Mouse (Mus musculus) liver, postnatal 0 days (tissue): ENCODE data around the gene Wtap. TPM values are rescaled to one million over a fixed set of nuclear protein-coding genes. Genes with fewer than 3 reads are reported as not detected.
"Not testable (repeated sequence)": the region's sequence is repeated elsewhere in the genome, so short reads cannot be mapped to it uniquely, and the experiment has no call there.

Experiments used
- ATAC-seq: fragments of 200-750 bp; cut with Nextera tagmentation; 2 replicates; pipeline ENCODE4 v1.8.0; 2017; ENCODE audit warnings: mild to moderate bottlenecking, moderate library complexity
- DNase-seq: peaks from one replicate; pipeline ENCODE4 v3.0.0-alpha.2; 2016
- H3K27ac ChIP-seq: fragments of 300-500 bp; sonication (generic); 2 replicates; pipeline ENCODE4 v1.5.1; 2014; ENCODE audit warnings: antibody characterized with exemption, moderate library complexity, mild to moderate bottlenecking, low read depth
- H3K27me3 ChIP-seq: fragments of 300-500 bp; sonication (generic); 2 replicates; pipeline ENCODE4 v1.6.1; 2014; ENCODE audit warnings: low read length, control low read depth, mixed read lengths; ENCODE audit not compliant: insufficient read depth
- H3K36me3 ChIP-seq: fragments of 300-500 bp; sonication (generic); replicated peaks from 2 replicates; pipeline ENCODE4 v1.6.1; 2014; ENCODE audit warnings: mild to moderate bottlenecking, control low read depth, low read length, moderate library complexity, mixed read lengths; ENCODE audit not compliant: insufficient read depth
- H3K4me1 ChIP-seq: fragments of 300-500 bp; sonication (generic); 2 replicates; pipeline ENCODE4 v1.6.1; 2014; ENCODE audit warnings: antibody characterized with exemption, mild to moderate bottlenecking, control low read depth; ENCODE audit not compliant: insufficient read depth
- H3K4me2 ChIP-seq: fragments of 300-500 bp; sonication (generic); 2 replicates; pipeline ENCODE4 v1.6.1; 2014; ENCODE audit warnings: low read depth, mild to moderate bottlenecking, low read length, moderate library complexity, mixed read lengths
- H3K4me3 ChIP-seq: fragments of 300-500 bp; sonication (generic); 2 replicates; pipeline ENCODE4 v1.5.1; 2014; ENCODE audit warnings: low read depth, low read length
- H3K9ac ChIP-seq: fragments of 300-500 bp; sonication (generic); replicated peaks from 2 replicates; pipeline ENCODE4 v1.6.1; 2014; ENCODE audit warnings: mild to moderate bottlenecking, moderate library complexity
- H3K9me3 ChIP-seq: fragments of 300-500 bp; sonication (generic); 2 replicates; pipeline ENCODE4 v1.6.1; 2016; ENCODE audit warnings: mild to moderate bottlenecking, control low read depth, low read length, mixed read lengths
- CTCF ChIP-seq: sonication (generic); IDR thresholded peaks from 2 replicates; pipeline ENCODE4 v1.5.1; 2016; ENCODE audit warnings: antibody characterized with exemption, low read depth
- EP300 ChIP-seq: IDR thresholded peaks from 2 replicates; pipeline ENCODE4 v1.6.1; 2016; ENCODE audit warnings: antibody characterized with exemption, low read depth, mild to moderate bottlenecking
- WGBS: fragments of 180-500 bp; shearing (Covaris S2); extraction: QIAGEN DNeasy Blood & Tissue Kit; methylation state at CpG from one replicate; pipeline ENCODE4 v1.1.7; 2014; ENCODE audit not compliant: insufficient replicate concordance; 5-methylcytosine and 5-hydroxymethylcytosine counted together
- polyA plus RNA-seq: library from polyadenylated mRNA; unstranded; fragments of >200 nt; fragmentation: Nextera tagmentation; extraction: Ambion mirVana; gene quantifications from 2 replicates; pipeline ENCODE4 v1.2.1, GENCODE M21; 2015

Gene Wtap
- polyA plus RNA-seq, 1 experiment from 2014 or later: 54.6 TPM

DNA sequence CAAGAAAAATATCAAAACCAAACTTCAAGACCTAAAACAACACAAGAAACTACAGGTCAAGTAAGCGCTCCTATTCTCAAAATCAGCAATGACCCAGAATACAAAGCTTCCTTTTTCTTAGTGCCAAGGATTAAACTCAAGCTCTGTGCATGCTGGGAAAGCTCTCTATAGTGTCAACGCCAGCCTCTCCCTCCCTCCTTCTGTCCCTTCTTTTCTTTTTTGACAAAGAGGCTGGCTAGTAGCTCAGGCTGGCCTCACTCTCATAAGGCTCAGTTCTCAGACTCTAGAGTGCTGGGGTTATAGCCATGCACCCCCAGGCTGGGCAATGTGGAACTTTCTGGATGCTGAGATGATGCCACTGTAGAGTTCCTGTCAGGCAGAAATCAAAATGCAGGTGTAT lies 55.9 kb downstream of the Wtap start:
- 0 out of 2 replicates have a peak, but pooled peaks cover 1% of the 10 kb centered on the region for H3K36me3 ChIP-seq
- peak overlapping the region; percentile 6; the same call in 1 of the 2 replicates for H3K4me2 ChIP-seq
- H3K27ac ChIP-seq: peak overlapping the region; percentile 71
- WGBS: 55% methylated on average over 2 of the region's 2 CpGs
- H3K27me3 ChIP-seq: no peaks in the 10 kb centered on the region
- TF ChIP-seq CTCF (no peak), EP300 (no peak)
- H3K4me3 ChIP-seq: no peak overlapping the region
- no peak for DNase-seq
- H3K4me1 ChIP-seq: peaks cover 8% of the 10 kb centered on the region
- H3K9me3 ChIP-seq: no peaks in the 10 kb centered on the region
- ATAC-seq: no peak
- no peak overlapping the region for H3K9ac ChIP-seq

DNA sequence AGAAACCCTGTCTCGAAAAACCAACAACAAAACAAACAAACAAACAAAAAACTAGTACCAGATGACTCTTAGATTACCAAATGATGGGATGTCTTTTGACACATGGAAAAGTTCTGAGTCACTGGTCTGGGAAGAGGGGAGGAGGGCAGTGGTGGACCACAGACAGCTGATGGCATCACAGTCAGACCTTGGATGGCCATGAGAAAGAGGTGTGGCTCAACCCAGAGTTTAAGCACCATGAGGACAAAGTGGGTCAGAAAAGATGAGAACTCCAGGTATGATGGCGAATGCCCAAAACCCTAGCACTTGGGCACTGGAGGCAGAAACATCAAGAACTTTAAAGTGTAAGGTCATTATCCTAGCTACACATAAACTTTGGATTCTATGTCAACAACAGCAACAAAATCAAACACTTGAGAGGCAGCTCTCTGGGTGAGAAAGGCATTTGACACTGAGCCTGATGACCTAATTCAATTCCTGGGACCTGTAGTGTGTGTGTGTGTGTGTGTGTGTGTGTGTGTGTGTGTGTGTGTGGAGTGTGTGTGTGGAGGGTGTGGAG lies 56.5 kb downstream of the Wtap start:
- H3K4me1 ChIP-seq: peaks cover 8% of the 10 kb centered on the region
- no peak overlapping the region for H3K4me3 ChIP-seq
- H3K27ac ChIP-seq: peak overlapping the region; percentile 71
- 67% methylated on average over 2 of the region's 2 CpGs for WGBS
- no peaks in the 10 kb centered on the region for H3K9me3 ChIP-seq
- H3K4me2 ChIP-seq: no peak overlapping the region
- ATAC-seq (peak; percentile 64), DNase-seq (peak; percentile 40)
- no peaks in the 10 kb centered on the region for H3K36me3 ChIP-seq
- TF ChIP-seq EP300: no peak
- no peak for TF ChIP-seq CTCF
- H3K27me3 ChIP-seq: no peaks in the 10 kb centered on the region
- no peak overlapping the region for H3K9ac ChIP-seq

DNA sequence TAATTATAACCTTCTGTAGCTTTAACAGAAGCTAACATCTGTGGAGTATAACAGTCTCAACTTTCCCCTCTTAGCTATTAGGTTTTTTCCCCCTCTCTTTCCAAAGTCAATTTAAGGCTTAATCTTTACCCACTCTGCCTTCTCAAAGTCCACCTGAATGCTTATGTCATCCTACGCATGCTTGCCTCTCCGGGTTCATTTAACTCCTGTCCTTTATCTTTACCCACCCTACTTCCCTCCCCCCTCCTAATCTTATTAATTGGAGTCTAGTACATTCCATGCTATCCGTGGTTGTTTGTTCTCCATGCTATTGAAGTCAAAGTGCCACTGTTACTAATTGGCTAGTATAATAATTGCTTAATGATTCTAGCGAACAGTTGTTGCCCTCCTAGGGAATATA lies 58.2 kb downstream of the Wtap start:
- peak; percentile 69 for ATAC-seq
- H3K9ac ChIP-seq: no peak overlapping the region
- H3K27me3 ChIP-seq: no peaks in the 10 kb centered on the region
- WGBS: 40% methylated on average over 4 of the region's 4 CpGs
- DNase-seq: no peak
- H3K4me3 ChIP-seq: no peak overlapping the region
- H3K4me1 ChIP-seq: peaks cover 3% of the 10 kb centered on the region; the same call in 1 of the 2 replicates
- no peak overlapping the region for H3K4me2 ChIP-seq
- TF ChIP-seq EP300: peak; percentile 72; the same call in 1 of the 2 replicates
- TF ChIP-seq CTCF: no peak
- no peaks in the 10 kb centered on the region for H3K36me3 ChIP-seq
- peak overlapping the region; percentile 71 for H3K27ac ChIP-seq
- H3K9me3 ChIP-seq: no peaks in the 10 kb centered on the region

DNA sequence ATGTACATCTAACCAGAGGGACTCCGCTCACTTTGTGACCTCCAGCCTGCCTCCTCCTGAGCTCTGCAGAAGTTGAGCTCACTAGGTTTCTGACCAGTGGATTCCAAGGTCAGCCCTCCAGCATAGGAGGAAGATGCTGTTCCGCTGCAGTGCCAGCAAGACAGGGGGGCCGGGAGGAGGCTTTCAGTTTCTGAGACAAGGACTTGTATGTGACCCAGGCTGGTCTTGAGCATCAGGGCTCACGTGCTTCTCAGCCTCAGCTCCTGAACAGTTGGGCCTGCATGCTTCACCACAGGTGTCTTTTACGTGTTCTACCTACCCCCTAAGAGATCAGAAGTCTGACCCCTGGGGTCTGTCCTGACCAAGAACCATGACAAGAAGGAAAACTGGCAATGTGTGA lies 62.4 kb downstream of the Wtap start:
- not testable (repeated sequence) for H3K9me3 ChIP-seq, ATAC-seq, DNase-seq, H3K36me3 ChIP-seq, H3K27me3 ChIP-seq, H3K4me3 ChIP-seq, H3K4me2 ChIP-seq, H3K9ac ChIP-seq, H3K27ac ChIP-seq, H3K4me1 ChIP-seq
- WGBS: 86% methylated on average over 5 of the region's 5 CpGs

DNA sequence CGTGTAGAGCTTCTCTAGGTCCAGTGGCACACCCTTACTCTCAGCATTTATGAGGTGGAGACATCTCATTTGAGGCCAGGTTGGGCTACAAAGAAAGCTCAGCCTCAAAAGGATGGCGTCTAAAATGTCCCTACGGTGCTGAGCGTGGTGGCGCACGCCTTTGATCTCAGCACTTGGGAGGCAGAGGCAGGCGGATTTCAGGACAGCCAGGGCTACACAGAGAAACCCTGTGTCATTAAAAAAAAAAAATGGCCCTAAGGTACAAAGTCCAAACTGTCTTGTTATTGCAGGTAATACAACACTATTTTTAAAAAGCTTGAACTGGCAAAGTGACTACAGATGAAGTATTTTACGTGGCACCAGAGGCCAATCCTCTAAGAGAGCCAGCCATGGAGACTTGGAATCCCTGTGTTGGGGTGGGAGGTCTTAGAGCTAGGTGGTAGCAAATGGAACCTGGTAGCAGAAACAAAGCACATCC lies 68.2 kb downstream of the Wtap start:
- no peaks in the 10 kb centered on the region; the same call in 1 of the 2 replicates for H3K4me1 ChIP-seq
- WGBS: 86% methylated on average over 8 of the region's 8 CpGs
- no peaks in the 10 kb centered on the region for H3K27me3 ChIP-seq
- no peak overlapping the region for H3K4me2 ChIP-seq
- H3K9me3 ChIP-seq: no peaks in the 10 kb centered on the region
- peaks cover 47% of the 10 kb centered on the region for H3K36me3 ChIP-seq
- H3K9ac ChIP-seq: no peak overlapping the region
- DNase-seq (no peak), ATAC-seq (no peak)
- no peak overlapping the region for H3K4me3 ChIP-seq
- H3K27ac ChIP-seq: peak overlapping the region; percentile 82
- TF ChIP-seq EP300 (no peak), CTCF (no peak)

DNA sequence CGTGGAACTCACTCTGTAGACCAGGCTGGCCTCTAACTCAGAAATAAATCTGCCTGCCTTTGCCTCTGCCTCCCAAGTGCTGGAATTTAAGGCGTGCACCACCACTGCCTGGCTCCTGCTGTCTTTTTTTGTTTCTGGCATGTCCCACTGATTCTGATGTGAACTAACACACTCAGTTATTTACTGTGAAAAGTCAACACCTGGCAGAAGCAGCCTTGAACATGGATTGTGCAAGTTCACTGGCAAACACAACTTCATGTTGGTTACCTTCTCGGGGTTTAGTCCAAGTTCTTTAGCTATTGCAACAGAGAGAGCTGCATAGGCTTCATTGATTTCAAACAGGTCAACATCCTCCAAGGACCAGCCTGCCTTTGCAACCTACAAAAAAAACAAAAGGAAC lies 69.0 kb downstream of the Wtap start:
- H3K27ac ChIP-seq: peak overlapping the region; percentile 82
- no peaks in the 10 kb centered on the region for H3K9me3 ChIP-seq
- no peaks in the 10 kb centered on the region; the same call in 1 of the 2 replicates for H3K4me1 ChIP-seq
- H3K9ac ChIP-seq: no peak overlapping the region
- H3K4me2 ChIP-seq: no peak overlapping the region
- DNase-seq (peak; percentile 53), ATAC-seq (peak; percentile 91)
- H3K4me3 ChIP-seq: no peak overlapping the region
- no peaks in the 10 kb centered on the region for H3K27me3 ChIP-seq
- WGBS: 61% methylated on average over 3 of the region's 3 CpGs
- TF ChIP-seq CTCF: no peak
- peak; percentile 82 for TF ChIP-seq EP300
- H3K36me3 ChIP-seq: peaks cover 54% of the 10 kb centered on the region

DNA sequence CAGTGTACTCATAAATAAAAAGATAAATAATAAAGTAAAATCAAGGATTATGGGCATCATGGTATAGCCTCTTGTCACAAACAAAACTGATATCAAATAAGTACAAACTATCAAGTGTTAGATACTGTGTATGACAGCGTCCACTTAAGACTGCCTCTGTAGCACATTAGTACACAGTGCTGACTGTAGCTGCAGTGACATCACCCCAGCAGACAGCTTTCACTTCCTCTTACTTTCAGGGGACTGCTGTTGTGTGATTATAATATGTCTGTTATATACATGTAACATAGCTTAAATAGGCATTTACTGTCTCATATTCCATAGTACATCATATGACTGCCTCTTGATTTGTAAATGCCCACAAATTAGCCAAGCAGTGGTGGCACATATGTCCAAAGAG lies 72.9 kb downstream of the Wtap start:
- DNase-seq: no peak
- no peak for ATAC-seq
- H3K9ac ChIP-seq: no peak overlapping the region
- 82% methylated on average over 1 of the region's 1 CpGs for WGBS
- no peak overlapping the region for H3K4me2 ChIP-seq
- H3K36me3 ChIP-seq: peaks cover 69% of the 10 kb centered on the region
- H3K27me3 ChIP-seq: no peaks in the 10 kb centered on the region
- H3K27ac ChIP-seq: no peak overlapping the region
- peaks cover 4% of the 10 kb centered on the region; the same call in 1 of the 2 replicates for H3K4me1 ChIP-seq
- TF ChIP-seq EP300: no peak
- no peak for TF ChIP-seq CTCF
- no peaks in the 10 kb centered on the region for H3K9me3 ChIP-seq
- no peak overlapping the region for H3K4me3 ChIP-seq

Other genes with a start within 250 kb of the Wtap start
- gene Igf2r, start 224.5 kb downstream of the Wtap start, polyA plus RNA-seq: 4.5 and 6.5 TPM in 2 replicates
- gene Mas1, start 126.0 kb downstream of the Wtap start, polyA plus RNA-seq: 0.12 and 0.28 TPM in 2 replicates
- not detected in 2 replicates for gene Mrgprh, start 118.1 kb downstream of the Wtap start, polyA plus RNA-seq
- gene Pnldc1, start 83.9 kb downstream of the Wtap start, polyA plus RNA-seq: 0.47 and 0.95 TPM in 2 replicates
- 136 TPM in 2 replicates for gene Tcp1, start 78.5 kb downstream of the Wtap start, polyA plus RNA-seq
- gene Mrpl18, start 77.8 kb downstream of the Wtap start, polyA plus RNA-seq: 72.2 and 81.0 TPM in 2 replicates
- 38.4 and 38.8 TPM in 2 replicates for gene Acat3, start 53.6 kb downstream of the Wtap start, polyA plus RNA-seq
- gene Acat2, start 33.4 kb downstream of the Wtap start, polyA plus RNA-seq: 36.4 and 39.1 TPM in 2 replicates
- gene Sod2, start 12.7 kb upstream of the Wtap start, polyA plus RNA-seq: 200 and 212 TPM in 2 replicates
- gene Gpr31b, start 58.1 kb upstream of the Wtap start, polyA plus RNA-seq: not detected in 2 replicates
- not detected in 2 replicates for gene Tcp10b, start 66.9 kb upstream of the Wtap start, polyA plus RNA-seq
- gene Unc93a, start 137.6 kb upstream of the Wtap start, polyA plus RNA-seq: 0.05 TPM in 1 of 2 replicates, not detected in the other
- not detected in 2 replicates for gene Smok2a, start 227.0 kb upstream of the Wtap start, polyA plus RNA-seq
- gene Smok2b, start 236.1 kb upstream of the Wtap start, polyA plus RNA-seq: not detected in 2 replicates